Mouse (Mus musculus): Measurements from ENCODE around the gene Cda.

DNA sequence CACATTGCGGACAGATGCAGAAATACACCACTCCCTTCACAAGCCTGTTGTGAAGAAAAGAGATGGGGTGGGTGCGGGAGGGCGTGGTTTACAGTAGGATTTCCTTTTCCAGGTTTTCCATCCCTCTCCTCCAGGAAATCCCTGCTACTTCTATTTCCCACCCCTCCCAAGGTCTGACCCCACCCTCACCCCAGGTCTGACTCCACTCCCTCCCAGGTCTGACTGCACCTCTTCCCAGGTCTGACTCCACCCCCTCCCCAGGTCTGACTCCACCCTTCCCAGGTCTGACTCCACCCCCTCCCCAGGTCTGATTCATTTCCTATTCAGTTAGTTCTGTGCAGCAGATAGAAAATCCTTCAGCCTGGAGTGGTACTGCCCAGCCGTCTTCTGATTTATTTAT lies 16.0 kb upstream of the Cda start:
- TF ChIP-seq POLR2A (IDR thresholded peaks at IDR 0.05; ENCODE audit: borderline replicate concordance, extremely low read depth, insufficient read depth, insufficient read length, poor library complexity, severe bottlenecking) (no peak), CTCF (IDR thresholded peaks at IDR 0.05; ENCODE audit: borderline replicate concordance, extremely low read depth, insufficient read depth, insufficient read length) (no peak)

Measured in brain, embryonic 14.5 days (tissue).